Mouse (Mus musculus): ENCODE measurements at regions not wholly inside any gene's neighbourhood (a gene's known extent, or its start where the extent isn't known, plus 50 kb on each side); places are given as distances from the start of the nearest gene placed in this dataset.

DNA sequence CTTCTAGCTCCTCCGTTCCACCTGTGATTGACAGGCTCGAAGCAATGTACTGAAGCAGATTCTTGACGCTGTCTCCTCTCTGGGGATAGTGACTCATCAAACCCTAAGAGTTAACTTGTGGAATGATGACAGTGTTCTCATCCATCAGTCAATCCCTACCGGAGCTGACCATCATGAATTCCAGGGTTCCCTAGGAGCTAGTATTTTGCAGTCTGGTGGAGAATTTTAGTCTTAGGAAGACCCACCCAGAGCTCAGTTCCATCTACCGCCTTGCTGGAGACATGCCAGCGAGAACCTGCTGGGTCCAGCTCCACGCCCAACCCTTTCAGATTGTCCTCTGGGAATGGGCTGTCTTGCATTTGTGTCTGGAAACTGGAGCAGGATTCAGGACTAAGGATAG is 85.4 kb upstream of the Zfp366 start:
- no peak for TF ChIP-seq CTCF (IDR thresholded peaks at IDR 0.05; ENCODE audit: low read depth)
- WGBS: 84% methylated on average over 7 of the region's 7 CpGs
- Histone ChIP-seq H3K4me3 (ENCODE audit: low read depth, low read length) (no peak overlapping the region), H3K27me3 (ENCODE audit: insufficient read depth, low read length) (no peaks in the 10 kb centered on the region), H3K4me1 (ENCODE audit: insufficient read depth) (peaks cover 16% of the 10 kb centered on the region; the same call in 1 of the 2 replicates), H3K27ac (ENCODE audit: low read depth, low read length) (no peak overlapping the region; the same call in 1 of the 2 replicates), H3K36me3 (ENCODE audit: insufficient read depth) (no peaks in the 10 kb centered on the region), H3K4me2 (ENCODE audit: low read depth) (no peak overlapping the region), H3K9ac (no peak overlapping the region), H3K9me3 (ENCODE audit: low read length) (no peaks in the 10 kb centered on the region)
- DNase-seq (no peak), ATAC-seq (no peak)

DNA sequence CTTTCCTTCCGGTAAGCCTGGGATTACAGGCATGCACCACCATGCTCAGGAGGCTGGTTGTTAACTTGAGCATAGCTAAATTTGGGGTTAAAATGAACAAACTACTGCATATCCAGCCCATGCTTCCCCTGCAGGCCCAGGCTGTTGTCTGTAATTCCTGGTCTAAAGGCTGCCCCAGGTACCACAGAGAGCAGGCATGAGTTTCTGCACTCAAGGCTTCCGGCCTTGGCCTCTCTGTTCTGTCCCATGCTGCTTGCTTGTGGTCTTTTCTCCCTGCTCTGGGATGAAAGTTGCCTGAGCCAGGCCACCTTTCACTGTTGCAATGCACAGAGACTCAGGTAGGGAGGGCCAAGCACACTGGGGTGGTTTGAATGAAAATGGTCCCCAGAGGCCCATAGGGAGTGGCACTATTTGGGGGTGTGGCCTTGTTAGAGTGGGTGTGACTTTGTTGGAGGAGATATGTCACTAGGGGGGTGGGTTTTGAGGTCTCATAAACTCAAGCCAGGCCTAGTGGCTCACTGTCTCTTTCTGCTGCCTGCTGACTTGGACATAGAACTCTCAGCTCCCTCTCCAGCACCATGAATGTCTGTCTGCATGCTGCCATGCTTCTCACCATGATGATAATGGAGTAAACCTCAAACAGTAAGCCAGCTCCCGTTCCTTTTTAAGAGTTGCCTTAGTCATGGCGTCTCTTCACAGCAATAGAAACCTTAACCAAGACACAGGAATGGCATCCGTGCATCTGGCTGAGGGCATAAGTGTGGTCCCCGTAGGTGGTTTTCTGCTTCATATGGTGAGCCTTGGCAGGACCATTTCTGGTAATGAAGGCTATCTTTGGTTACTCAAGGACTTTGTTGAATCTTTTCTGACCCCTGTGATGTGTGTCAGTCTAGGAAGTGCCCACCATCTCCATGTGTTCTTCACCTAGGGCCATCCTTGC is 86.7 kb upstream of the Zfp366 start:
- no peaks in the 10 kb centered on the region for H3K27me3 ChIP-seq (ENCODE audit: insufficient read depth, low read length)
- TF ChIP-seq CTCF (IDR thresholded peaks at IDR 0.05; ENCODE audit: low read depth): no peak
- no peak for DNase-seq

GRCm38 (mm10) chr13:99096837-99097236 is 87.8 kb upstream of the Zfp366 start:
- no peaks in the 10 kb centered on the region for H3K36me3 ChIP-seq (ENCODE audit: insufficient read depth)
- 91% methylated on average over 6 of the region's 6 CpGs for WGBS
- no peak overlapping the region for H3K4me3 ChIP-seq (ENCODE audit: low read depth, low read length)
- peaks cover 16% of the 10 kb centered on the region; the same call in 1 of the 2 replicates for H3K4me1 ChIP-seq (ENCODE audit: insufficient read depth)
- TF ChIP-seq CTCF (IDR thresholded peaks at IDR 0.05; ENCODE audit: low read depth): no peak
- H3K27ac ChIP-seq (ENCODE audit: low read depth, low read length): no peak overlapping the region
- H3K27me3 ChIP-seq (ENCODE audit: insufficient read depth, low read length): no peaks in the 10 kb centered on the region
- no peaks in the 10 kb centered on the region for H3K9me3 ChIP-seq (ENCODE audit: low read length)
- DNase-seq: no peak
- no peak for ATAC-seq
- no peak overlapping the region for H3K4me2 ChIP-seq (ENCODE audit: low read depth)
- H3K9ac ChIP-seq: no peak overlapping the region

More for the DNA sequence above, 86.7 kb upstream of the Zfp366 start:
- no peak overlapping the region for H3K4me2 ChIP-seq (ENCODE audit: low read depth)
- H3K27ac ChIP-seq (ENCODE audit: low read depth, low read length): no peak overlapping the region
- no peak overlapping the region for H3K9ac ChIP-seq
- H3K4me1 ChIP-seq (ENCODE audit: insufficient read depth): peaks cover 16% of the 10 kb centered on the region; the same call in 1 of the 2 replicates
- H3K9me3 ChIP-seq (ENCODE audit: low read length): no peaks in the 10 kb centered on the region
- no peaks in the 10 kb centered on the region for H3K36me3 ChIP-seq (ENCODE audit: insufficient read depth)
- no peak overlapping the region for H3K4me3 ChIP-seq (ENCODE audit: low read depth, low read length)
- WGBS: 97% methylated on average over 6 of the region's 6 CpGs
- no peak for ATAC-seq

GRCm38 (mm10) chr13:99095006-99095405 is 89.6 kb upstream of the Zfp366 start:
- no peak for DNase-seq
- H3K4me1 ChIP-seq (ENCODE audit: insufficient read depth): peaks cover 4% of the 10 kb centered on the region; the same call in 1 of the 2 replicates
- H3K4me2 ChIP-seq (ENCODE audit: low read depth): no peak overlapping the region
- H3K36me3 ChIP-seq (ENCODE audit: insufficient read depth): no peaks in the 10 kb centered on the region
- 94% methylated on average over 5 of the region's 5 CpGs for WGBS
- TF ChIP-seq CTCF (IDR thresholded peaks at IDR 0.05; ENCODE audit: low read depth): no peak
- H3K9ac ChIP-seq: no peak overlapping the region
- H3K4me3 ChIP-seq (ENCODE audit: low read depth, low read length): no peak overlapping the region
- no peak overlapping the region for H3K27ac ChIP-seq (ENCODE audit: low read depth, low read length)
- H3K27me3 ChIP-seq (ENCODE audit: insufficient read depth, low read length): no peaks in the 10 kb centered on the region
- no peak for ATAC-seq
- H3K9me3 ChIP-seq (ENCODE audit: low read length): no peaks in the 10 kb centered on the region

- Histone ChIP-seq H3K4me1 (ENCODE audit: insufficient read depth) (no peaks in the 10 kb centered on the region), H3K9me3 (ENCODE audit: low read length) (no peaks in the 10 kb centered on the region), H3K36me3 (ENCODE audit: insufficient read depth) (no peaks in the 10 kb centered on the region), H3K9ac (no peak overlapping the region), H3K4me2 (ENCODE audit: low read depth) (no peak overlapping the region), H3K27me3 (ENCODE audit: insufficient read depth, low read length) (no peaks in the 10 kb centered on the region), H3K27ac (ENCODE audit: low read depth, low read length) (no peak overlapping the region), H3K4me3 (ENCODE audit: low read depth, low read length) (no peak overlapping the region)
- 72% methylated on average over 5 of the region's 5 CpGs for WGBS
- ATAC-seq (no peak), DNase-seq (no peak)
- no peak for TF ChIP-seq CTCF (IDR thresholded peaks at IDR 0.05; ENCODE audit: low read depth)
Measured at GRCm38 (mm10) chr13:99094221-99094620, 90.4 kb upstream of the Zfp366 start.

GRCm38 (mm10) chr13:99093269-99093668 is 91.4 kb upstream of the Zfp366 start:
- peak; percentile 87 for DNase-seq
- ATAC-seq: peak; percentile 98
- no peaks in the 10 kb centered on the region for H3K9me3 ChIP-seq (ENCODE audit: low read length)
- WGBS: 3% methylated on average over 9 of the region's 9 CpGs
- no peak overlapping the region for H3K4me3 ChIP-seq (ENCODE audit: low read depth, low read length)
- peak overlapping the region; percentile 29 for H3K27ac ChIP-seq (ENCODE audit: low read depth, low read length)
- no peaks in the 10 kb centered on the region for H3K36me3 ChIP-seq (ENCODE audit: insufficient read depth)
- no peak overlapping the region for H3K9ac ChIP-seq
- no peaks in the 10 kb centered on the region for H3K27me3 ChIP-seq (ENCODE audit: insufficient read depth, low read length)
- no peak overlapping the region for H3K4me2 ChIP-seq (ENCODE audit: low read depth)
- no peaks in the 10 kb centered on the region for H3K4me1 ChIP-seq (ENCODE audit: insufficient read depth)
- TF ChIP-seq CTCF (IDR thresholded peaks at IDR 0.05; ENCODE audit: low read depth): peak; percentile 92

DNA sequence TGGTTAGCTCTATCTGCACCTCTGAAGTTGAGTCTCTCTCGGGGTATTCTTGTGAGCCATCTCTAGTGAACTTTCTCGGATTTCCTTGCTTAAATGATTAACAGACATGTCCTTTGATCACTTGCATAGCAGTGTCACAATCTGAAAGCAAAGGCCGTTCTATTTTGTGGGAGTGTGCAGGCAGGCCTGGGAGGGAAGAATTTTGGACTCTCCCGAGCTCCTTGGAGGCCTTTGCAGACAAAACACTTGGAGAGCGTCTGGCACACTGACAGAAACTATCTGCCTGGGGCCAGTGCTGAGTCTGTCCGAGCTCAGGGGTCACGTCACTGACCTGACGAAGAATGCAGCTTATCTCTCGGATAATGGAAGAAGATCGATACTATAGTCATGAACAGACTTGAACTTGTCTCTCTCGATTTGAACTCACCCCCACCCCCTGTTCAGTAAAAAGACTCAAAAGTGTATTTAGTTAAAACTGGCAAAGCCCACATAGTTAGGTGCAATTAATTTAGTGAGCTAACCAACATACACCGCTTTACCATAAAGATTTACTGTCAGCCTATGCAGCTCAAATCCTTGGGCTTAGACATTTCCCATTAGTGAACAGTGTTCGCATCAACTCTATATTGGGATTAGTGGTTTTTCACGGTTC is 92.2 kb upstream of the Zfp366 start:
- 32% methylated on average over 14 of the region's 14 CpGs for WGBS
- H3K27me3 ChIP-seq (ENCODE audit: insufficient read depth, low read length): no peaks in the 10 kb centered on the region
- no peaks in the 10 kb centered on the region for H3K9me3 ChIP-seq (ENCODE audit: low read length)
- H3K36me3 ChIP-seq (ENCODE audit: insufficient read depth): no peaks in the 10 kb centered on the region
- H3K9ac ChIP-seq: no peak overlapping the region
- H3K4me2 ChIP-seq (ENCODE audit: low read depth): no peak overlapping the region
- H3K4me3 ChIP-seq (ENCODE audit: low read depth, low read length): no peak overlapping the region
- no peaks in the 10 kb centered on the region for H3K4me1 ChIP-seq (ENCODE audit: insufficient read depth)
- TF ChIP-seq CTCF (IDR thresholded peaks at IDR 0.05; ENCODE audit: low read depth): no peak
- no peak for DNase-seq
- ATAC-seq: no peak
- H3K27ac ChIP-seq (ENCODE audit: low read depth, low read length): no peak overlapping the region
